Mouse (Mus musculus): ENCODE results near the gene Plekhh2. TPM values are rescaled to one million over a fixed set of nuclear protein-coding genes. Genes with fewer than 3 reads are reported as not detected.

Gene Plekhh2
- polyA plus RNA-seq, 1 experiment from 2014 or later: 8.8 TPM

DNA sequence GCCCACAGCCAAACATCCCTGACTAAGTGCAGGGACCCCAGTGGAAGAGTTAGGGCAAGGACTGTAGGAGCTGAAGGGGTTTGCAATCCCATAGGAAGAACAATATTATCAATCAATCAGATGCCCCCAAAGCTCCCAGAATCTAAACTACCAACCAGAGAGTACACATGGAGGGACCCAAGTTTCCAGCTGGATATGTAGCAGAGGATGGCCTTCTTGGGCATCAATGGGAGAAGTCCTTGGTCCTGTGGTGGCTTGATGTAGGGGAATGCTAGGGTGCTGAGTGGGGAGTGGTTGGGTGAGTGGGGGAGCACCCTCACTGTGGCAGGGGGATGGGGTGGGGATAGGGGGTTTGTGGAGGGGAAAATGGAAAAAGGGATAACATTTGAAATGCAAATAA, 8.4 kb downstream of the Plekhh2 start:
- no peak for ATAC-seq (ENCODE audit: low FRiP score, low read depth)
- Histone ChIP-seq H3K4me2 (replicated peaks) (no peak overlapping the region), H3K4me3 (no peak overlapping the region), H3K4me1 (no peaks in the 10 kb centered on the region), H3K9ac (no peak overlapping the region), H3K27me3 (no peaks in the 10 kb centered on the region), H3K27ac (no peak overlapping the region), H3K9me3 (no peaks in the 10 kb centered on the region), H3K36me3 (peaks cover 4% of the 10 kb centered on the region)

DNA sequence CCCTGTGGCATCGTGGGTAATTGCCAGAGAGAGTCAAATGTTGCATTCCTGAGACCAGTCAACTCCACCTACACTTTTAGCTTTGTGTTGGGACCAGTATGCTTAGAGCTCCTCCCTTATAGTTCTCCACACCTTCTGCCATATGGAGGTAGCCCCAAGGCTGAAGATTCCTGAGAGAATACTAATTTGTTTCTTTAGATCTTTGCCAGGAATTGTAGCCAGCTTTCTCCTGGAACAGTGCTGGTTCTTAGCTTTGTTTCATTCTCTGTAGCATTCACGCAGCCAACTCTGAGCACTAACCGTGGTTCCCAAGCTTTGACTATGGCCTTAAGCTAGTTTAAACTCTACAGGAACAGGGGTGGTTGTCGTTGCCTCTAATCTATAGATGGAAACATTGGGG, 17.7 kb downstream of the Plekhh2 start:
- Histone ChIP-seq H3K9ac (no peak overlapping the region), H3K27me3 (no peaks in the 10 kb centered on the region), H3K4me2 (replicated peaks) (no peak overlapping the region), H3K4me3 (no peak overlapping the region), H3K36me3 (no peaks in the 10 kb centered on the region), H3K4me1 (peaks cover 33% of the 10 kb centered on the region), H3K9me3 (no peaks in the 10 kb centered on the region), H3K27ac (peak overlapping the region; percentile 61; the same call in 1 of the 2 replicates)
- WGBS: 62% methylated on average over 4 of the region's 4 CpGs
- no peak for ATAC-seq (ENCODE audit: low FRiP score, low read depth)

DNA sequence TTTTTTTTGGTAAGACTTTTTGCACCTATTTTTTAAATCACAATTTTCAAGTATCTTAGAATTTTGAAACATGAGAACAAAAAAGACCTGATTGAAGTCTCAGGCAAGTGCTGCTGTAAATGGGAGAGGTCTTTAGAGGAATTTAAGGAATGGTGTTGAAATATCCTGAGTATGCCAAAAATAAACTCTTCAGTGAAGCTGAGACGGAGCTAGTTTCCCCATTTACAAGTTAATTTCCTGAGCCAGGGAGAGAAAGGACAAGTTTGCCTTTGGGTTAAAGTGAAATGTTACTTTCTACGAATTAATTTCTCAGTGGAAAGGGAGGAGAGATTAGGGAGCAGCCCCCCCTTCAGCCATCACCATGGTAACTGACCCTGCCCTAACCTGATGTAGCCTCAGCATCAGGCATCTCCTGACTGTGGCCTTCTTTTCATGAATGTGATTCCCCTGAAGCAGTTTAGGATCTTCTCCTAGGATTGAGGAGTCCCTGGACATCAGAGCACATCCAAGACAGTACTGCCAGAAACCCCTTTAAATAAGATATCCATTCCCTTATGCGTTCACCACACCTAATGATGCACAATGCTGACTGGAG, 18.6 kb downstream of the Plekhh2 start:
- Histone ChIP-seq H3K36me3 (no peaks in the 10 kb centered on the region), H3K4me2 (replicated peaks) (no peak overlapping the region), H3K4me3 (no peak overlapping the region), H3K27me3 (no peaks in the 10 kb centered on the region), H3K4me1 (peaks cover 33% of the 10 kb centered on the region), H3K27ac (peak overlapping the region; percentile 69), H3K9ac (no peak overlapping the region), H3K9me3 (no peaks in the 10 kb centered on the region)
- WGBS: 29% methylated on average over 3 of the region's 3 CpGs
- ATAC-seq (ENCODE audit: low FRiP score, low read depth): peak; percentile 44; the same call in 1 of the 2 replicates

DNA sequence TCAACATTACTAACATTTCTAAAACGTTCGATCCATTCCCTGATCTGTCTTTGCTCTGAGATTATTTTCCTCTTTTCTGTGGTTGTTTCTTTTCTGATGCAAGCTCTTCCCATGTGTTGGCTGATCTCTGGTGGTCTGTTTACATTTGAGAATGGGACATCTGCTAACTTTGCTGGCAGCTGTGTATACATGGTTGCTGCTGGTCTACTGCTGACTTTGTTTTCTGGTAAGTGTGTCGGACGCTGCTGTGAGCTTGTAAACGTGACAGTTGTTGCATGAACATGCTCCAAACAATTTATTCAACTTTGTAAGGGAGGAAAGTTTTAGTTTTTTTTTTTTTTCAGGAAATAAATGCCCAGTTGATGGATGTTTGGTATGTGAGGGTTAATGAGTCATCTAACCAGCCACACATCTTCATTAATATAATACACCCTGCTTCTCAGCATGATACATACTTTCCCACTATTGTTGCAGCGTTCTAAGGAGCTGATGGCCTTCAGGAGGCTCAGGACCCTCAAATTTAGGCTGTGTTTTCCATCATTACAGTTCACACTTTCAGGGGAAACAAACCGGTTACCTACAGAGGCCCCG, 21.3 kb downstream of the Plekhh2 start:
- Histone ChIP-seq H3K4me1 (peaks cover 33% of the 10 kb centered on the region), H3K27me3 (no peaks in the 10 kb centered on the region), H3K4me2 (replicated peaks) (no peak overlapping the region), H3K27ac (no peak overlapping the region), H3K9ac (no peak overlapping the region), H3K9me3 (no peaks in the 10 kb centered on the region), H3K36me3 (peaks cover 9% of the 10 kb centered on the region), H3K4me3 (no peak overlapping the region)
- no peak for ATAC-seq (ENCODE audit: low FRiP score, low read depth)
- whole genome bisulfite sequencing: 67% methylated on average over 8 of the region's 8 CpGs

GRCm38 (mm10) chr17:84533841-84534240, 22.1 kb downstream of the Plekhh2 start:
- no peaks in the 10 kb centered on the region for H3K27me3 ChIP-seq
- no peak overlapping the region for H3K4me2 ChIP-seq (replicated peaks)
- 82% methylated on average over 4 of the region's 4 CpGs for WGBS
- H3K4me1 ChIP-seq: peaks cover 33% of the 10 kb centered on the region
- H3K36me3 ChIP-seq: peaks cover 9% of the 10 kb centered on the region
- ATAC-seq (ENCODE audit: low FRiP score, low read depth): no peak
- H3K9ac ChIP-seq: no peak overlapping the region
- no peaks in the 10 kb centered on the region for H3K9me3 ChIP-seq
- H3K27ac ChIP-seq: no peak overlapping the region
- H3K4me3 ChIP-seq: no peak overlapping the region

DNA sequence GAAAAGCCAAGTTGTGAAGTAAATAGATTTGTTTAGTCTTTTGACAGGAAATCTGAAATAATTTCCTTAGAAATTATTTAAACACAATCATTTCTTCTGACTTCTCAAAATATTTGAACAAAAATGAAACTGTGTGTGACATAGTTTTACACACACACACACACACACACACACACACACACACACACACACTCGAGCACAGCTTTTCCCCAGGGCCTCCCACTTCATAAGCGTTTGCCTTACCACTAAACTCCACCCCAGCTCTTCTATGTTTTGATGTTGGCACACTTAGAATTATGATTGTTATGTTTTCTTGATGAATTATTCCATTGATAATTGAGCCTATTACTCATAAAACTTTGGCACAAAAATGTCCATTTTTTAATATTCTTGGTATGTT, 22.9 kb downstream of the Plekhh2 start:
- no peak overlapping the region for H3K4me2 ChIP-seq (replicated peaks)
- ATAC-seq (ENCODE audit: low FRiP score, low read depth): no peak
- peaks cover 27% of the 10 kb centered on the region for H3K4me1 ChIP-seq
- no peak overlapping the region for H3K27ac ChIP-seq
- WGBS: 86% methylated on average over 2 of the region's 2 CpGs
- H3K9ac ChIP-seq: no peak overlapping the region
- no peaks in the 10 kb centered on the region for H3K9me3 ChIP-seq
- H3K27me3 ChIP-seq: no peaks in the 10 kb centered on the region
- H3K36me3 ChIP-seq: peaks cover 9% of the 10 kb centered on the region
- no peak overlapping the region for H3K4me3 ChIP-seq

- no peaks in the 10 kb centered on the region for H3K9me3 ChIP-seq
These were observed 23.5 kb downstream of the Plekhh2 start for GRCm38 (mm10) chr17:84535226-84535625.

DNA sequence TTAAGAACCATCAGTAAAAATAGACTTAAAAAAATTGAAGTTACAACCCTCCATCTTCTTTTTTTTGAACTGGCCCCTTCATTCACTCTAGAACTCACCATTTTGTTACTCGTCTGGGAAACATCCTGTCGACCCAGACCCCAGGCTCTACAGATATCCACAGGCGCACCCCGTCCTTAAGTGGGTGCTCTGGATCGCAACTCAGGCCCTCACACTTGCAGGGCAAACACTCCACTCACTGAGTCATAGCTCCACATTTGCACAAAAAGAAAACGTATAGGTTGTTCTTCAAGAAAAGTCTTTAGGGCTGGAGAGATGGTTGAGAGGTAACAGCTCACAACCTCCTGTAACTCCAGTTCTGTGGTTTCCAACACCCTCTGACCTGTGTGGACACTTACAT, 25.6 kb downstream of the Plekhh2 start:
- WGBS: 96% methylated on average over 6 of the region's 6 CpGs
- ATAC-seq (ENCODE audit: low FRiP score, low read depth): no peak

More at GRCm38 (mm10) chr17:84535226-84535625, 23.5 kb downstream of the Plekhh2 start:
- H3K36me3 ChIP-seq: peaks cover 9% of the 10 kb centered on the region
- 90% methylated on average over 4 of the region's 4 CpGs for WGBS
- no peak overlapping the region for H3K4me2 ChIP-seq (replicated peaks)
- no peak overlapping the region for H3K4me3 ChIP-seq
- H3K27me3 ChIP-seq: no peaks in the 10 kb centered on the region
- H3K27ac ChIP-seq: no peak overlapping the region
- peaks cover 24% of the 10 kb centered on the region for H3K4me1 ChIP-seq
- ATAC-seq (ENCODE audit: low FRiP score, low read depth): no peak
- no peak overlapping the region for H3K9ac ChIP-seq

DNA sequence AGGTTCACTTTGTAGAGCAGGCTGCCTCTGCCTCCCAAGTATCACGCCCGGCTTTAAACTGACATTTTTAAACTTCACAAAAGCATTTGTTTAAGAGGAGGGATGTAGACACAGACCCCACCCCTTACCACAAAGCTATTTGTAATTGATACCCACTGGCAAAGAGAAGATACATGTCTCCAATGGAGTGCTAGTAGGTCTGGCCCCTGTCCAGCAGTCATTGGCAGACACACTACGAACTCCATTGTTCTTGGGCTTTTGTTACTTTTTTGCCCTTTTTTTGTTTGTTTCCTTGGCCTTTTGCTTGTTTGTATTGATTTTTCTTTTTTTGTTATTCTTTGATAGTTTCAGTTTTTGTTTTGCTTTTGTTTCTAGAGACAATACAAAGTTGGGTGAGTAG, 26.3 kb downstream of the Plekhh2 start:
- Histone ChIP-seq H3K4me3 (no peak overlapping the region), H3K9me3 (no peaks in the 10 kb centered on the region), H3K4me2 (replicated peaks) (no peak overlapping the region), H3K9ac (no peak overlapping the region), H3K27ac (no peak overlapping the region), H3K4me1 (peaks cover 3% of the 10 kb centered on the region; the same call in 1 of the 2 replicates), H3K27me3 (no peaks in the 10 kb centered on the region), H3K36me3 (peaks cover 14% of the 10 kb centered on the region)
- no peak for ATAC-seq (ENCODE audit: low FRiP score, low read depth)
- 92% methylated on average over 3 of the region's 3 CpGs for WGBS

More for the DNA sequence above, 25.6 kb downstream of the Plekhh2 start:
- Histone ChIP-seq H3K4me1 (peaks cover 9% of the 10 kb centered on the region), H3K27me3 (no peaks in the 10 kb centered on the region), H3K36me3 (peaks cover 9% of the 10 kb centered on the region), H3K9ac (no peak overlapping the region), H3K9me3 (no peaks in the 10 kb centered on the region), H3K4me2 (replicated peaks) (no peak overlapping the region), H3K4me3 (no peak overlapping the region), H3K27ac (no peak overlapping the region)

- Histone ChIP-seq H3K4me1 (no peaks in the 10 kb centered on the region), H3K4me3 (no peak overlapping the region), H3K4me2 (replicated peaks) (no peak overlapping the region), H3K9me3 (no peaks in the 10 kb centered on the region), H3K27me3 (no peaks in the 10 kb centered on the region), H3K9ac (no peak overlapping the region), H3K36me3 (peaks cover 22% of the 10 kb centered on the region), H3K27ac (no peak overlapping the region)
- no peak for ATAC-seq (ENCODE audit: low FRiP score, low read depth)
- 85% methylated on average over 8 of the region's 8 CpGs for WGBS
These were observed 28.9 kb downstream of the Plekhh2 start for GRCm38 (mm10) chr17:84540603-84541002.

GRCm38 (mm10) chr17:84550902-84551877, 39.5 kb downstream of the Plekhh2 start:
- Histone ChIP-seq H3K9me3 (no peaks in the 10 kb centered on the region), H3K27ac (no peak overlapping the region), H3K4me3 (no peak overlapping the region), H3K36me3 (peaks cover 7% of the 10 kb centered on the region), H3K27me3 (no peaks in the 10 kb centered on the region), H3K4me2 (replicated peaks) (no peak overlapping the region), H3K4me1 (0 out of 2 replicates have a peak, but pooled peaks cover 5% of the 10 kb centered on the region), H3K9ac (no peak overlapping the region)
- ATAC-seq (ENCODE audit: low FRiP score, low read depth): no peak
- WGBS: 73% methylated on average over 5 of the region's 5 CpGs

GRCm38 (mm10) chr17:84552230-84552629, 40.5 kb downstream of the Plekhh2 start:
- no peak overlapping the region for H3K4me3 ChIP-seq
- no peaks in the 10 kb centered on the region for H3K9me3 ChIP-seq
- no peak overlapping the region for H3K27ac ChIP-seq
- no peaks in the 10 kb centered on the region for H3K27me3 ChIP-seq
- no peak for ATAC-seq (ENCODE audit: low FRiP score, low read depth)
- H3K9ac ChIP-seq: no peak overlapping the region
- H3K4me2 ChIP-seq (replicated peaks): no peak overlapping the region
- peaks cover 7% of the 10 kb centered on the region for H3K36me3 ChIP-seq
- H3K4me1 ChIP-seq: 0 out of 2 replicates have a peak, but pooled peaks cover 5% of the 10 kb centered on the region
- 77% methylated on average over 5 of the region's 5 CpGs for WGBS

Measured in limb, embryonic 13.5 days (tissue).